Mouse (Mus musculus): ENCODE measurements around the gene Esrrg. TPM values are rescaled to one million over a fixed set of nuclear protein-coding genes. Genes with fewer than 3 reads are reported as not detected.

Esrrg gene
- polyA plus RNA-seq, 1 experiment = 42.5 TPM

DNA sequence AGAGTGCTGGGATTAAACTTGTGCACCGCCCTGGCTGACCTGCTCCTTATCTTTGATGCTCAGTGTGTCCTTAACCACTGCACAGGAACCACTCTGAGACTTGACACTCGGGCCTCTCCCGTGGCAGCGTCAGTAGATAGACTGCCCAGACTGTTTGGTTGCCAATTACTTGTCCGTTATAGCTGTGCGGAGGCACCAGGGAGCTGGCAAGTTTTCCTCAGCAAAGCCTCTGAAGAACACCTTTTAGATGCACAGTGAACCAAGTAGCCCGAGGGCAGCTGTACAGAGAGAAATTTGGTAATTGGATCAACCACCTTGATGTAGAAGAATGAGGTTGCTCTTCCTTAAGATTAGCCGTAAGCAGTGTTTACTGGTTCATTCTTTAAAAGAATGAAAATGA lies 279.6 kb downstream of the Esrrg start:
- Histone ChIP-seq H3K4me1 (ENCODE audit: control insufficient read depth, insufficient read depth, low read length) (no peaks in the 10 kb centered on the region), H3K4me3 (replicated peaks; ENCODE audit: insufficient read depth, low read depth, low read length) (no peak overlapping the region), H3K27me3 (ENCODE audit: control insufficient read depth, insufficient read depth, low read length) (no peaks in the 10 kb centered on the region), H3K27ac (ENCODE audit: insufficient read depth, low read length) (no peak overlapping the region)
- peak in 1 of 2 experiments; percentile 5 for DNase-seq
- 33% methylated on average over 8 of the region's 8 CpGs for WGBS
- TF ChIP-seq CTCF (IDR thresholded peaks at IDR 0.05; ENCODE audit: borderline replicate concordance, insufficient read depth, low read depth, low read length) (no peak), POLR2A (IDR thresholded peaks at IDR 0.05; ENCODE audit: borderline replicate concordance, insufficient read depth, low read length) (no peak)

DNA sequence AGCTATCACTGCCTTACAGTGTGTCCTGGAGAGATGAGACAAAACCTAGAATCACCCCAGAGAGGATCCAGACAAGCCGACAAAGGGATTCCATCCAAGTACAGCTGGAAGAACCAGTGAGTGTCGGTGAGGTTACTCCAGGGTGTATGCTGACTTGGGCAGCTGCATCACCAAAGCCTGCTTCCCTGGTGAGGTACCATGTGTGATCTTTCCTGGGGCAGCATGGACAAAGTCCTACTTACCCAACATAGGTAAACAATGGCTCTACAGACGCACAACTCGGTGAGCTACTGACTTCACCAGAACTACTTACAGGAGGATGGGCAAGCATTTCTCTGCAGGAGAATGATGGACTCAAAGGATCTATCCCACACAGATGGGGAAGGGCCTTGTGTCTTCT lies 280.5 kb downstream of the Esrrg start:
- DNase-seq = no peak

DNA sequence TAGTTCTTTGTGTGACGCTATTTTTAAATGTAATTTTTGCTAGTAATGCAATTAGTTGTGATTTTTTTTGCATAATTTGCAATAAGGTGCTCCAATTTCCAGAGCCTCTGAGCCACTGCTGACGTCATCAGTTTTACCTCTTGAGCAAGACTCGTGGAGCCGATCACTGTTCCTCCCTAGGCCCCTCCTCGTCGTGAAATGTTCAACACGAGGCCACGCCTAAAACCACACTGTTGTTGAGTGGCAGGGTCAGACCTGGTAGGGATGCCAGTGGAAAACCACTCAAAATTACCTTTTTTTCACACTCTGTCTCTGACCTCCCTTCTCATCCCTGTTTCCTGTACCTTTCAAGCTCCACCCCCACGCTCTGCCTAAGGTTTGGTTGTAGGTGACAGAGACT lies 282.7 kb downstream of the Esrrg start:
- Histone ChIP-seq H3K27me3 (ENCODE audit: control insufficient read depth, insufficient read depth, low read length) (no peaks in the 10 kb centered on the region), H3K4me3 (replicated peaks; ENCODE audit: insufficient read depth, low read depth, low read length) (no peak overlapping the region), H3K4me1 (ENCODE audit: control insufficient read depth, insufficient read depth, low read length) (no peaks in the 10 kb centered on the region), H3K27ac (ENCODE audit: insufficient read depth, low read length) (no peak overlapping the region)
- TF ChIP-seq POLR2A (IDR thresholded peaks at IDR 0.05; ENCODE audit: borderline replicate concordance, insufficient read depth, low read length) (no peak), CTCF (IDR thresholded peaks at IDR 0.05; ENCODE audit: borderline replicate concordance, insufficient read depth, low read depth, low read length) (no peak)
- no peak for DNase-seq
- WGBS = 87% methylated on average over 9 of the region's 9 CpGs

More for the DNA sequence above, 280.5 kb downstream of the Esrrg start:
- no peaks in the 10 kb centered on the region for H3K27me3 ChIP-seq (ENCODE audit: control insufficient read depth, insufficient read depth, low read length)
- H3K4me3 ChIP-seq (replicated peaks; ENCODE audit: insufficient read depth, low read depth, low read length) = no peak overlapping the region
- 97% methylated on average over 4 of the region's 4 CpGs for WGBS
- TF ChIP-seq CTCF (IDR thresholded peaks at IDR 0.05; ENCODE audit: borderline replicate concordance, insufficient read depth, low read depth, low read length) = no peak
- no peak for TF ChIP-seq POLR2A (IDR thresholded peaks at IDR 0.05; ENCODE audit: borderline replicate concordance, insufficient read depth, low read length)
- H3K27ac ChIP-seq (ENCODE audit: insufficient read depth, low read length) = no peak overlapping the region
- no peaks in the 10 kb centered on the region for H3K4me1 ChIP-seq (ENCODE audit: control insufficient read depth, insufficient read depth, low read length)

GRCm38 (mm10) chr1:187895459-187895858 lies 286.9 kb downstream of the Esrrg start:
- no peak overlapping the region for H3K27ac ChIP-seq (ENCODE audit: insufficient read depth, low read length)
- DNase-seq = no peak
- no peaks in the 10 kb centered on the region for H3K4me1 ChIP-seq (ENCODE audit: control insufficient read depth, insufficient read depth, low read length)
- H3K27me3 ChIP-seq (ENCODE audit: control insufficient read depth, insufficient read depth, low read length) = no peaks in the 10 kb centered on the region
- H3K4me3 ChIP-seq (replicated peaks; ENCODE audit: insufficient read depth, low read depth, low read length) = no peak overlapping the region
- no peak for TF ChIP-seq CTCF (IDR thresholded peaks at IDR 0.05; ENCODE audit: borderline replicate concordance, insufficient read depth, low read depth, low read length)
- 77% methylated on average over 1 of the region's 1 CpGs for WGBS

- Histone ChIP-seq H3K4me1 (ENCODE audit: control insufficient read depth, insufficient read depth, low read length) (no peaks in the 10 kb centered on the region), H3K27ac (ENCODE audit: insufficient read depth, low read length) (no peak overlapping the region), H3K4me3 (replicated peaks; ENCODE audit: insufficient read depth, low read depth, low read length) (no peak overlapping the region), H3K27me3 (ENCODE audit: control insufficient read depth, insufficient read depth, low read length) (no peaks in the 10 kb centered on the region)
- no peak for DNase-seq
- no peak for TF ChIP-seq CTCF (IDR thresholded peaks at IDR 0.05; ENCODE audit: borderline replicate concordance, insufficient read depth, low read depth, low read length)
- TF ChIP-seq POLR2A (IDR thresholded peaks at IDR 0.05; ENCODE audit: borderline replicate concordance, insufficient read depth, low read length) = no peak
- WGBS = 85% methylated on average over 3 of the region's 3 CpGs
These were observed 287.7 kb downstream of the Esrrg start for GRCm38 (mm10) chr1:187896291-187896690.

DNA sequence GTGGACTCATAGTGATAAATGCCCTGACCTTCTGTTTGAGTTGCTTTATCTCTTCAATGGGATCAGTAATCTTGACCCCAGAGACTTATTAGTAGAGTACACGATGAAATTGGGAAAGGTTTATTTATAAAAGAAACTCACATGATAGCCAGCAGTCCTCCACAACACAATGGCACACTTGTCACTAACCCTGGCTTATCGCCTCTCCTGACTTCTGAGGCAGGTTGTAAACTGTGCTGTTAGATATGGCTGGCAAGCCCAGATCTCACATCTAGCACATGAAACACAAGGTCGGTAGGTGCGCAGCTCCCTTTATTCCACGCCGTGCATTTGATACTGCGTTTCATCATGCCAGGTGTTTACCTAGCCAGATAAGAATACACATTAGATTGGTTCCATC lies 288.3 kb downstream of the Esrrg start:
- H3K4me3 ChIP-seq (replicated peaks; ENCODE audit: insufficient read depth, low read depth, low read length) = no peak overlapping the region
- DNase-seq = no peak
- no peak for TF ChIP-seq CTCF (IDR thresholded peaks at IDR 0.05; ENCODE audit: borderline replicate concordance, insufficient read depth, low read depth, low read length)
- TF ChIP-seq POLR2A (IDR thresholded peaks at IDR 0.05; ENCODE audit: borderline replicate concordance, insufficient read depth, low read length) = no peak
- no peaks in the 10 kb centered on the region for H3K27me3 ChIP-seq (ENCODE audit: control insufficient read depth, insufficient read depth, low read length)
- no peak overlapping the region for H3K27ac ChIP-seq (ENCODE audit: insufficient read depth, low read length)
- no peaks in the 10 kb centered on the region for H3K4me1 ChIP-seq (ENCODE audit: control insufficient read depth, insufficient read depth, low read length)
- 95% methylated on average over 7 of the region's 7 CpGs for WGBS

DNA sequence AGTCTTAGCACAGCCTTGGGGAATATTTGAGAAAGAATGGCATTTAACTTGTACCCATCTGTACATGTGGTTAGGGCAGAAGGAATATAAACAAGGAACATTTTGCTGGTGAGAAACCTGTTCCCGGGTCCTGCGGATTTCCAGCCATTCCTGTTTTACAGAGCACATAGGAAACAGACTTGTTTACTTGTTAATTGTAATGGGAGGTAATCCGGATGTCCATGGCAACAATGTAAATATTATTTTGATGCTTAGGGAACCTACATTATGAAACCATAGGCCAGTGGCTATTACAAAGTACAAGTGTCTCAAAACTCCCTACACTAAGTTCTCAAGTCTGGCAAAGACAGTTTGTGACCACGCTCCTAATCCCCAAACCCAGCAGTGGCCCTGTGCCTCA lies 290.9 kb downstream of the Esrrg start:
- TF ChIP-seq POLR2A (IDR thresholded peaks at IDR 0.05; ENCODE audit: borderline replicate concordance, insufficient read depth, low read length) = no peak
- TF ChIP-seq CTCF (IDR thresholded peaks at IDR 0.05; ENCODE audit: borderline replicate concordance, insufficient read depth, low read depth, low read length) = no peak
- WGBS = 87% methylated on average over 4 of the region's 4 CpGs
- no peak overlapping the region for H3K27ac ChIP-seq (ENCODE audit: insufficient read depth, low read length)

DNA sequence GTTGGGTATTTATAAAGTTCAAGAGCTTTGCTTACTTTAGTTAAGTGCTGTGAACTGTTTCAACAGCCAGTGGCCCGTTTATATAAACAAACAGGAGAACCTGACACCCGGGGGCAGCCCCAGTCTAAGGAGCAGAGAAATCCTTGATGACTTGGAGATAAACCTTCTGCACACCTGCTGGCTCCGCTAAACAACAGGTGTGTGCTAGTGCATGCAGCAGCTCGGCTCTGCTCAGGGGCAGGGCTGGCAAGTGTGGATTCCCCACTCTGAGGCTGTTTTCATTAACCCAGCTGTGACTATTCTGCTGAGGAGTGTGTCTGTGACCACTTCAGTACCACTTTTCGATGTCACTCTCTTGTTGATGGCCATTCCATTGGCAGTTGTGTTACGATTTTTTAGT lies 292.2 kb downstream of the Esrrg start:
- Histone ChIP-seq H3K27me3 (ENCODE audit: control insufficient read depth, insufficient read depth, low read length) (no peaks in the 10 kb centered on the region), H3K4me1 (ENCODE audit: control insufficient read depth, insufficient read depth, low read length) (no peaks in the 10 kb centered on the region), H3K27ac (ENCODE audit: insufficient read depth, low read length) (no peak overlapping the region), H3K4me3 (replicated peaks; ENCODE audit: insufficient read depth, low read depth, low read length) (no peak overlapping the region)
- no peak for TF ChIP-seq POLR2A (IDR thresholded peaks at IDR 0.05; ENCODE audit: borderline replicate concordance, insufficient read depth, low read length)
- no peak for TF ChIP-seq CTCF (IDR thresholded peaks at IDR 0.05; ENCODE audit: borderline replicate concordance, insufficient read depth, low read depth, low read length)
- 73% methylated on average over 6 of the region's 6 CpGs for WGBS
- DNase-seq = no peak

More for the DNA sequence above, 290.9 kb downstream of the Esrrg start:
- no peak overlapping the region for H3K4me3 ChIP-seq (replicated peaks; ENCODE audit: insufficient read depth, low read depth, low read length)
- H3K4me1 ChIP-seq (ENCODE audit: control insufficient read depth, insufficient read depth, low read length) = no peaks in the 10 kb centered on the region
- no peak for DNase-seq
- H3K27me3 ChIP-seq (ENCODE audit: control insufficient read depth, insufficient read depth, low read length) = no peaks in the 10 kb centered on the region

All from cerebellum, adult 2 months (tissue).